Mouse (Mus musculus): Measurements from ENCODE around the gene Zfp410. TPM values are rescaled to one million over a fixed set of nuclear protein-coding genes. Genes with fewer than 3 reads are reported as not detected.

Gene Zfp410
- total and polyA plus RNA-seq, 3 experiments, result 33.5 to 53.7 (median 42.9) TPM

DNA sequence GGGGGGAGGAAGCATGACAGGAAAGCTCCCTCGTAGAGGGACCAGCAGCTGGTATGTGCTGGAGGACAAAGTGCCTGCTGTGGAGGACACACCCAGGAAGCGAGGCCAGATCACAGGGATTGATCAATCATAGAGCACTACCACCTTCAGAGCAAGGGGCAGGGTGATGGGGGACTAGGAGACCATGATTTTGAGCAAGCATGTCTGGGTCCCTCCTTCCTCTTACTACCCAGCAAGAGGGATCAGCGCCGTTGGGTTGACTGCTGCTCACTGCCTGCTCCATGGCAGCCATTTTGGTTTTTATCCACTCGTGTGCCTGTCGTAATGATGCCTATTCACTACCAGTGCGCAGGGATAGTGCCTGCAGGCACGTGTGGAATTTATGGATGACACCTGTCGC lies 47.6 kb downstream of the Zfp410 start:
- no peak overlapping the region for H3K4me2 ChIP-seq (ENCODE audit: insufficient read depth, low read depth, poor library complexity, severe bottlenecking)
- peaks cover 14 to 33% of the 10 kb centered on the region in 2 experiments for H3K36me3 ChIP-seq (replicated peaks in 1 of 2; ENCODE audit: control insufficient read depth in 1 of 2, insufficient read depth in 1 of 2, low read length in 1 of 2)
- no peak overlapping the region for H3K27ac ChIP-seq (ENCODE audit: insufficient read depth, low read depth)
- no peak overlapping the region for H3K4me3 ChIP-seq (replicated peaks in 1 of 3; ENCODE audit: low read depth in 2 of 3, low read length in 2 of 3, poor library complexity in 1 of 3)
- dilution Hi-C loops (cut with MboI; ENCODE audit: extremely low pct_ligation_motif_present, extremely low pct_unique_long_range_greater_than_20kb, low sequenced_read_pairs), result no loop called here
- H3K27me3 ChIP-seq (replicated peaks), result no peaks in the 10 kb centered on the region
- H3K9ac ChIP-seq (ENCODE audit: insufficient read depth, low read depth), result no peak overlapping the region
- TF ChIP-seq USF1 (IDR thresholded peaks at IDR 0.05; ENCODE audit: low read depth, low read length) (no peak), MAFK (IDR thresholded peaks at IDR 0.05; ENCODE audit: insufficient replicate concordance, low read length) (no peak), POLR2A (IDR thresholded peaks at IDR 0.05; ENCODE audit: low read depth, low read length) (no peak), MXI1 (IDR thresholded peaks at IDR 0.05; ENCODE audit: low read depth, low read length) (no peak), ELF1 (IDR thresholded peaks at IDR 0.05; ENCODE audit: low read depth, low read length) (no peak), MEF2A (IDR thresholded peaks at IDR 0.05; ENCODE audit: borderline replicate concordance, low read depth, low read length) (no peak), E2F4 (IDR thresholded peaks at IDR 0.05; ENCODE audit: insufficient replicate concordance, low read depth, low read length) (no peak)
- in situ Hi-C loops (cut with MboI; ENCODE audit: low pct_ligation_motif_present, low pct_unique_long_range_greater_than_20kb, low sequenced_read_pairs), result no loop called here
- no peaks in the 10 kb centered on the region for H3K9me3 ChIP-seq (replicated peaks; ENCODE audit: low read length)
- H3K4me1 ChIP-seq (ENCODE audit: control insufficient read depth in 1 of 2, insufficient read depth in 2 of 2), result peaks cover 4 to 26% of the 10 kb centered on the region in 2 experiments; a peak in 3 of 4 replicates
- H3K79me2 ChIP-seq (replicated peaks; ENCODE audit: control insufficient read depth, extremely low read depth, insufficient read depth, poor library complexity, severe bottlenecking), result peaks cover 21% of the 10 kb centered on the region
- DNase-seq (ENCODE audit: extremely low read depth), result no peak

DNA sequence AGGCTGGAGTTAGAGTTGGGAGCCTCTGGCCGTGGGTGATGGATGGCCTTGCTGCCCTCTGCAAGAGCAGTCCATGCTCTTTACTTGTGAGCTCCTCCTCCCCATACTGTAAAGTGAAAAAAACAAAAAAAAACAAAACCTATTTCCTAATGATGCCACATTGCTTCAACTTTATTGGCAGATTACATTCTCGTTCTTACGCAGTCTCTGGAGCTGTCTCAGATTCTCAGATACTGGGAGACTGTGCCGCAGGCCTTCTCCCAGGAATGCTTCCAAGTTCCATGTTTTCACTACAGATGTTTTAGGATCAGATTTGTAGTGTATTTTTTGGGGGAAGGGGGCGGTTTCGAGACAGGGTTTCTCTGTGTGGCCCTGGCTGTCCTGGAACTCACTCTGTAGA lies 48.5 kb downstream of the Zfp410 start:
- peaks cover 4 to 26% of the 10 kb centered on the region in 2 experiments; a peak in 3 of 4 replicates for H3K4me1 ChIP-seq (ENCODE audit: control insufficient read depth in 1 of 2, insufficient read depth in 2 of 2)
- H3K4me2 ChIP-seq (ENCODE audit: insufficient read depth, low read depth, poor library complexity, severe bottlenecking), result no peak overlapping the region
- no peak for TF ChIP-seq JUN (IDR thresholded peaks at IDR 0.05; ENCODE audit: insufficient read depth, low read depth, low read length)
- no peak for TF ChIP-seq GABPA (IDR thresholded peaks at IDR 0.05; ENCODE audit: insufficient replicate concordance, low read depth, low read length)
- no peak for TF ChIP-seq SMC3 (IDR thresholded peaks at IDR 0.05; ENCODE audit: low read depth, low read length)
- no peak for TF ChIP-seq NELFE (IDR thresholded peaks at IDR 0.05; ENCODE audit: low read depth, low read length)
- no peak for TF ChIP-seq HCFC1 (IDR thresholded peaks at IDR 0.05; ENCODE audit: low read depth, low read length)
- no peak for TF ChIP-seq SIN3A (IDR thresholded peaks at IDR 0.05; ENCODE audit: low read length)
- no peak for TF ChIP-seq POLR2A (IDR thresholded peaks at IDR 0.05; ENCODE audit: low read depth, low read length)
- no peak for TF ChIP-seq NRF1 (IDR thresholded peaks at IDR 0.05; ENCODE audit: low read depth, low read length)
- no peak for TF ChIP-seq TCF12 (IDR thresholded peaks at IDR 0.05; ENCODE audit: low read depth, low read length)
- no peak for TF ChIP-seq IRF4 (IDR thresholded peaks at IDR 0.05; ENCODE audit: low read depth, low read length)
- no peak for TF ChIP-seq BHLHE40 (IDR thresholded peaks at IDR 0.05; ENCODE audit: low read depth, low read length)
- peaks cover 20 to 41% of the 10 kb centered on the region in 2 experiments for H3K36me3 ChIP-seq (replicated peaks in 1 of 2; ENCODE audit: control insufficient read depth in 1 of 2, insufficient read depth in 1 of 2, low read length in 1 of 2)
- no peak overlapping the region for H3K9ac ChIP-seq (ENCODE audit: insufficient read depth, low read depth)
- in situ Hi-C loops (cut with MboI; ENCODE audit: low pct_ligation_motif_present, low pct_unique_long_range_greater_than_20kb, low sequenced_read_pairs), result no loop called here
- H3K4me3 ChIP-seq (replicated peaks in 1 of 3; ENCODE audit: low read depth in 2 of 3, low read length in 2 of 3, poor library complexity in 1 of 3), result no peak overlapping the region
- H3K79me2 ChIP-seq (replicated peaks; ENCODE audit: control insufficient read depth, extremely low read depth, insufficient read depth, poor library complexity, severe bottlenecking), result peaks cover 21% of the 10 kb centered on the region
- no peak overlapping the region for H3K27ac ChIP-seq (ENCODE audit: insufficient read depth, low read depth)
- dilution Hi-C loops (cut with MboI; ENCODE audit: extremely low pct_ligation_motif_present, extremely low pct_unique_long_range_greater_than_20kb, low sequenced_read_pairs), result no loop called here
- H3K27me3 ChIP-seq (replicated peaks), result no peaks in the 10 kb centered on the region
- no peaks in the 10 kb centered on the region for H3K9me3 ChIP-seq (replicated peaks; ENCODE audit: low read length)
- DNase-seq (ENCODE audit: extremely low read depth), result no peak

Measured in CH12.LX (cell line).